Mouse (Mus musculus): ENCODE data around the gene Prr36. TPM values are rescaled to one million over a fixed set of nuclear protein-coding genes. Genes with fewer than 3 reads are reported as not detected.

The Prr36 gene
- polyA plus RNA-seq, 1 experiment from 2014 or later = 0.63 TPM

GRCm38 (mm10) chr8:4174018-4174417 lies 43.2 kb downstream of the Prr36 start:
- Histone ChIP-seq H3K27ac (ENCODE audit: low read depth, low read length) (no peak overlapping the region), H3K9ac (ENCODE audit: low read depth, low read length) (no peak overlapping the region), H3K4me3 (ENCODE audit: low read depth, low read length) (no peak overlapping the region), H3K27me3 (ENCODE audit: control insufficient read depth, insufficient read depth, low read length) (no peaks in the 10 kb centered on the region), H3K4me1 (ENCODE audit: control insufficient read depth, insufficient read depth, low read length) (no peaks in the 10 kb centered on the region), H3K9me3 (replicated peaks; ENCODE audit: control insufficient read depth, low read length) (no peaks in the 10 kb centered on the region), H3K4me2 (no peak overlapping the region), H3K36me3 (ENCODE audit: control insufficient read depth, insufficient read depth, low read length) (no peaks in the 10 kb centered on the region)
- WGBS (ENCODE audit: insufficient replicate concordance) = 61% methylated on average over 2 of the region's 2 CpGs
- no peak for ATAC-seq (replicated peaks; ENCODE audit: insufficient number of reproducible peaks, low FRiP score, low TSS enrichment)

- no peak overlapping the region for H3K4me2 ChIP-seq
- no peaks in the 10 kb centered on the region for H3K4me1 ChIP-seq (ENCODE audit: control insufficient read depth, insufficient read depth, low read length)
- H3K27ac ChIP-seq (ENCODE audit: low read depth, low read length) = no peak overlapping the region
- ATAC-seq (replicated peaks; ENCODE audit: insufficient number of reproducible peaks, low FRiP score, low TSS enrichment) = no peak
- 65% methylated on average over 3 of the region's 3 CpGs for WGBS (ENCODE audit: insufficient replicate concordance)
- no peaks in the 10 kb centered on the region for H3K27me3 ChIP-seq (ENCODE audit: control insufficient read depth, insufficient read depth, low read length)
- H3K36me3 ChIP-seq (ENCODE audit: control insufficient read depth, insufficient read depth, low read length) = no peaks in the 10 kb centered on the region
- no peak overlapping the region for H3K4me3 ChIP-seq (ENCODE audit: low read depth, low read length)
- H3K9ac ChIP-seq (ENCODE audit: low read depth, low read length) = no peak overlapping the region
- no peaks in the 10 kb centered on the region for H3K9me3 ChIP-seq (replicated peaks; ENCODE audit: control insufficient read depth, low read length)
These were observed 44.8 kb downstream of the Prr36 start for GRCm38 (mm10) chr8:4172486-4172885.

- no peaks in the 10 kb centered on the region; the same call in 1 of the 2 replicates for H3K4me1 ChIP-seq (ENCODE audit: control insufficient read depth, insufficient read depth, low read length)
- no peaks in the 10 kb centered on the region for H3K36me3 ChIP-seq (ENCODE audit: control insufficient read depth, insufficient read depth, low read length)
- H3K4me3 ChIP-seq (ENCODE audit: low read depth, low read length) = no peak overlapping the region
- no peak overlapping the region for H3K27ac ChIP-seq (ENCODE audit: low read depth, low read length)
- H3K9ac ChIP-seq (ENCODE audit: low read depth, low read length) = no peak overlapping the region
- no peaks in the 10 kb centered on the region for H3K9me3 ChIP-seq (replicated peaks; ENCODE audit: control insufficient read depth, low read length)
- 96% methylated on average over 1 of the region's 1 CpGs for WGBS (ENCODE audit: insufficient replicate concordance)
- no peaks in the 10 kb centered on the region for H3K27me3 ChIP-seq (ENCODE audit: control insufficient read depth, insufficient read depth, low read length)
- no peak for ATAC-seq (replicated peaks; ENCODE audit: insufficient number of reproducible peaks, low FRiP score, low TSS enrichment)
- no peak overlapping the region for H3K4me2 ChIP-seq
These were observed 49.3 kb downstream of the Prr36 start for GRCm38 (mm10) chr8:4167918-4168317.

GRCm38 (mm10) chr8:4166881-4167525 lies 50.3 kb downstream of the Prr36 start:
- H3K4me2 ChIP-seq = peak overlapping the region; percentile 92
- no peak for ATAC-seq (replicated peaks; ENCODE audit: insufficient number of reproducible peaks, low FRiP score, low TSS enrichment)

GRCm38 (mm10) chr8:4165852-4166751 lies 51.2 kb downstream of the Prr36 start, which contains the start of gene Evi5l:
Gene Evi5l, plus strand, starts transcription at chr8:4166567.
- no peaks in the 10 kb centered on the region for H3K36me3 ChIP-seq (ENCODE audit: control insufficient read depth, insufficient read depth, low read length)
- peak within 1 kb of the TSS; percentile 84 for H3K9ac ChIP-seq (ENCODE audit: low read depth, low read length)
- H3K27me3 ChIP-seq (ENCODE audit: control insufficient read depth, insufficient read depth, low read length) = no peaks in the 10 kb centered on the region
- H3K9me3 ChIP-seq (replicated peaks; ENCODE audit: control insufficient read depth, low read length) = no peaks in the 10 kb centered on the region
- H3K4me2 ChIP-seq = peak within 1 kb of the TSS; percentile 92
- ATAC-seq (replicated peaks; ENCODE audit: insufficient number of reproducible peaks, low FRiP score, low TSS enrichment) = peak; percentile 98
- under 1% methylated on average over 51 of the region's 51 CpGs for WGBS (ENCODE audit: insufficient replicate concordance)
- no peaks in the 10 kb centered on the region; the same call in 1 of the 2 replicates for H3K4me1 ChIP-seq (ENCODE audit: control insufficient read depth, insufficient read depth, low read length)
- H3K4me3 ChIP-seq (ENCODE audit: low read depth, low read length) = peak within 1 kb of the TSS; percentile 89
- H3K27ac ChIP-seq (ENCODE audit: low read depth, low read length) = no peak within 1 kb of the TSS

More at GRCm38 (mm10) chr8:4166881-4167525, 50.3 kb downstream of the Prr36 start:
- Histone ChIP-seq H3K4me1 (ENCODE audit: control insufficient read depth, insufficient read depth, low read length) (no peaks in the 10 kb centered on the region; the same call in 1 of the 2 replicates), H3K27me3 (ENCODE audit: control insufficient read depth, insufficient read depth, low read length) (no peaks in the 10 kb centered on the region), H3K27ac (ENCODE audit: low read depth, low read length) (no peak overlapping the region), H3K4me3 (ENCODE audit: low read depth, low read length) (peak overlapping the region; percentile 89), H3K9ac (ENCODE audit: low read depth, low read length) (peak overlapping the region; percentile 84), H3K36me3 (ENCODE audit: control insufficient read depth, insufficient read depth, low read length) (no peaks in the 10 kb centered on the region), H3K9me3 (replicated peaks; ENCODE audit: control insufficient read depth, low read length) (no peaks in the 10 kb centered on the region)
- WGBS (ENCODE audit: insufficient replicate concordance) = 9% methylated on average over 7 of the region's 10 CpGs

- ATAC-seq (replicated peaks; ENCODE audit: insufficient number of reproducible peaks, low FRiP score, low TSS enrichment) = peak; percentile 3; the same call in 1 of the 2 replicates
- Histone ChIP-seq H3K9ac (ENCODE audit: low read depth, low read length) (peak overlapping the region; percentile 66; the same call in 1 of the 2 replicates), H3K9me3 (replicated peaks; ENCODE audit: control insufficient read depth, low read length) (no peaks in the 10 kb centered on the region), H3K36me3 (ENCODE audit: control insufficient read depth, insufficient read depth, low read length) (no peaks in the 10 kb centered on the region), H3K27ac (ENCODE audit: low read depth, low read length) (no peak overlapping the region), H3K4me2 (peak overlapping the region; percentile 71), H3K4me1 (ENCODE audit: control insufficient read depth, insufficient read depth, low read length) (no peaks in the 10 kb centered on the region; the same call in 1 of the 2 replicates), H3K27me3 (ENCODE audit: control insufficient read depth, insufficient read depth, low read length) (no peaks in the 10 kb centered on the region), H3K4me3 (ENCODE audit: low read depth, low read length) (peak overlapping the region; percentile 89)
- 8% methylated on average over 13 of the region's 13 CpGs for WGBS (ENCODE audit: insufficient replicate concordance)
These were observed 51.9 kb downstream of the Prr36 start for GRCm38 (mm10) chr8:4165176-4165851.

- no peaks in the 10 kb centered on the region for H3K27me3 ChIP-seq (ENCODE audit: control insufficient read depth, insufficient read depth, low read length)
- no peak overlapping the region for H3K27ac ChIP-seq (ENCODE audit: low read depth, low read length)
- no peak overlapping the region for H3K4me2 ChIP-seq
- no peaks in the 10 kb centered on the region for H3K9me3 ChIP-seq (replicated peaks; ENCODE audit: control insufficient read depth, low read length)
- no peak overlapping the region for H3K9ac ChIP-seq (ENCODE audit: low read depth, low read length)
- no peaks in the 10 kb centered on the region; the same call in 1 of the 2 replicates for H3K4me1 ChIP-seq (ENCODE audit: control insufficient read depth, insufficient read depth, low read length)
- H3K36me3 ChIP-seq (ENCODE audit: control insufficient read depth, insufficient read depth, low read length) = no peaks in the 10 kb centered on the region
- ATAC-seq (replicated peaks; ENCODE audit: insufficient number of reproducible peaks, low FRiP score, low TSS enrichment) = no peak
- no peak overlapping the region for H3K4me3 ChIP-seq (ENCODE audit: low read depth, low read length)
- 37% methylated on average over 4 of the region's 4 CpGs for WGBS (ENCODE audit: insufficient replicate concordance)
These were observed 54.5 kb downstream of the Prr36 start for GRCm38 (mm10) chr8:4162786-4163185.

Measured in heart, embryonic 11.5 days (tissue).